Mouse (Mus musculus) testis, adult 2 months (tissue): ENCODE results near the gene Cfap43.

Experiments
- CTCF ChIP-seq: fragments of 200-500 bp; IDR thresholded peaks from 2 replicates; pipeline ENCODE4 v1.5.1; 2012; ENCODE audit warnings: low read depth, mild to moderate bottlenecking, inconsistent platforms, low read length, moderate library complexity; ENCODE audit not compliant: control insufficient read depth, insufficient read depth, insufficient replicate concordance
- POLR2A ChIP-seq: fragments of 200-500 bp; IDR thresholded peaks from 2 replicates; pipeline ENCODE4 v1.6.1; 2012; ENCODE audit warnings: low read depth, mild to moderate bottlenecking, inconsistent platforms, low read length, moderate library complexity; ENCODE audit not compliant: control insufficient read depth

DNA sequence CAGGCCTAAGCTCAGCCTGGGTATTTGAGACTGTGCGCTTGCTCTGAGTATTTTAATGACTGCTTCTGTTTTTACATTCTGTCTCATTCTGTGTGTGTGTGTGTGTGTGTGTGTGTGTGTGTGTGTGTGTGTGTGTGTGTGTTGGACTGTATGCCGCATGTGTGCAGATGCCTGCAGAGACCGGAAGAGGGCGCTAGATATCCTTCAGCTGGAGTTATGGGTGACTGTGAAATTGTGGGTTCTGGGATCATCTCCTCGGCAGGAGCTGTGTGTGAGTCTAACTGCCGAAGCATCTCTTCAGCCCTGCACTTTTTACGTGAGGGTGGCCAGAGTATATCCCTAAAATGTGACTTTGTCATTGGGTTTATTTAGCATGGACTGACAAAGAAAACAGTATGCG is 88.0 kb downstream of the Cfap43 start:
- TF ChIP-seq POLR2A, result no peak
- TF ChIP-seq CTCF, result no peak
